Mouse (Mus musculus): ENCODE results near the gene Gm9803. TPM values are rescaled to one million over a fixed set of nuclear protein-coding genes. Genes with fewer than 3 reads are reported as not detected.

Gene Gm9803
- total RNA-seq (2017) = 30.4 and 35.3 TPM in 2 replicates

GRCm38 (mm10) chr10:43523931-43524330 is at the start of gene Gm9803:
Gene Gm9803 (plus strand): TSS chr10:43524084.
- peak; percentile 50; the same call in 1 of the 2 replicates for ATAC-seq (replicated peaks; ENCODE audit: low read depth, poor library complexity, severe bottlenecking)

GRCm38 (mm10) chr10:43475376-43475775 is 48.5 kb upstream of the Gm9803 start:
- ATAC-seq (replicated peaks; ENCODE audit: low read depth, poor library complexity, severe bottlenecking) = no peak

GRCm38 (mm10) chr10:43477459-43477858 is 46.4 kb upstream of the Gm9803 start:
- ATAC-seq (replicated peaks; ENCODE audit: low read depth, poor library complexity, severe bottlenecking) = no peak

GRCm38 (mm10) chr10:43477865-43478681 is 45.8 kb upstream of the Gm9803 start:
- ATAC-seq (replicated peaks; ENCODE audit: low read depth, poor library complexity, severe bottlenecking) = peak; percentile 33

GRCm38 (mm10) chr10:43478751-43479435 is 45.0 kb upstream of the Gm9803 start, which contains the start of gene Bend3:
Gene Bend3 (plus strand): TSS chr10:43478831.
- no peak; the same call in 1 of the 2 replicates for ATAC-seq (replicated peaks; ENCODE audit: low read depth, poor library complexity, severe bottlenecking)

- ATAC-seq (replicated peaks; ENCODE audit: low read depth, poor library complexity, severe bottlenecking) = peak; percentile 78
These were observed 44.3 kb upstream of the Gm9803 start for GRCm38 (mm10) chr10:43479436-43480157.

GRCm38 (mm10) chr10:43480227-43480849 is 43.5 kb upstream of the Gm9803 start:
- ATAC-seq (replicated peaks; ENCODE audit: low read depth, poor library complexity, severe bottlenecking) = no peak

- ATAC-seq (replicated peaks; ENCODE audit: low read depth, poor library complexity, severe bottlenecking) = no peak
These were observed 42.7 kb upstream of the Gm9803 start for GRCm38 (mm10) chr10:43481179-43481578.

- ATAC-seq (replicated peaks; ENCODE audit: low read depth, poor library complexity, severe bottlenecking) = no peak
These were observed 41.9 kb upstream of the Gm9803 start for GRCm38 (mm10) chr10:43482021-43482420.

GRCm38 (mm10) chr10:43483426-43483995 is 40.4 kb upstream of the Gm9803 start:
- no peak for ATAC-seq (replicated peaks; ENCODE audit: low read depth, poor library complexity, severe bottlenecking)

GRCm38 (mm10) chr10:43485751-43486268 is 38.1 kb upstream of the Gm9803 start:
- peak; percentile 42; the same call in 1 of the 2 replicates for ATAC-seq (replicated peaks; ENCODE audit: low read depth, poor library complexity, severe bottlenecking)

- no peak for ATAC-seq (replicated peaks; ENCODE audit: low read depth, poor library complexity, severe bottlenecking)
These were observed 36.4 kb upstream of the Gm9803 start for GRCm38 (mm10) chr10:43487441-43488010.

GRCm38 (mm10) chr10:43488258-43488657 is 35.6 kb upstream of the Gm9803 start:
- no peak for ATAC-seq (replicated peaks; ENCODE audit: low read depth, poor library complexity, severe bottlenecking)

- ATAC-seq (replicated peaks; ENCODE audit: low read depth, poor library complexity, severe bottlenecking) = no peak
These were observed 34.7 kb upstream of the Gm9803 start for GRCm38 (mm10) chr10:43489139-43489538.

- ATAC-seq (replicated peaks; ENCODE audit: low read depth, poor library complexity, severe bottlenecking) = no peak
These were observed 34.3 kb upstream of the Gm9803 start for GRCm38 (mm10) chr10:43489550-43489949.

GRCm38 (mm10) chr10:43490034-43490433 is 33.9 kb upstream of the Gm9803 start:
- ATAC-seq (replicated peaks; ENCODE audit: low read depth, poor library complexity, severe bottlenecking) = no peak

- ATAC-seq (replicated peaks; ENCODE audit: low read depth, poor library complexity, severe bottlenecking) = no peak
These were observed 33.0 kb upstream of the Gm9803 start for GRCm38 (mm10) chr10:43490846-43491245.

GRCm38 (mm10) chr10:43502599-43502998 is 21.3 kb upstream of the Gm9803 start:
- ATAC-seq (replicated peaks; ENCODE audit: low read depth, poor library complexity, severe bottlenecking) = no peak

- peak; percentile 45; the same call in 1 of the 2 replicates for ATAC-seq (replicated peaks; ENCODE audit: low read depth, poor library complexity, severe bottlenecking)
These were observed 19.6 kb upstream of the Gm9803 start for GRCm38 (mm10) chr10:43504291-43504690.
